Mouse (Mus musculus) lung, postnatal 0 days (tissue): ENCODE results near the gene Phf10. TPM values are rescaled to one million over a fixed set of nuclear protein-coding genes. Genes with fewer than 3 reads are reported as not detected.
A peak's percentile ranks its signal among the peaks of the same experiment; 100 is the strongest.
"Not testable (repeated sequence)": the region's sequence is repeated elsewhere in the genome, so short reads cannot be mapped to it uniquely, and the experiment has no call there.

ENCODE experiments used
- ATAC-seq: fragments of 200-750 bp; cut with Nextera tagmentation; 2 replicates; pipeline ENCODE4 v1.8.0; 2017; ENCODE audit warnings: moderate library complexity
- DNase-seq: peaks from one replicate; pipeline ENCODE4 v3.0.0-alpha.2; 2016; ENCODE audit warnings: low spot score
- H3K27ac ChIP-seq: fragments of 300-500 bp; sonication (generic); 2 replicates; pipeline ENCODE4 v1.5.1; 2014; ENCODE audit warnings: antibody characterized with exemption, mild to moderate bottlenecking, low read length, mixed read lengths
- H3K27me3 ChIP-seq: fragments of 300-500 bp; sonication (generic); replicated peaks from 2 replicates; pipeline ENCODE4 v1.6.1; 2014; ENCODE audit warnings: low read length, mixed read lengths; ENCODE audit not compliant: insufficient read depth
- H3K36me3 ChIP-seq: fragments of 300-500 bp; sonication (generic); 2 replicates; pipeline ENCODE4 v1.6.1; 2014; ENCODE audit warnings: low read length, mixed read lengths; ENCODE audit not compliant: insufficient read depth
- H3K4me1 ChIP-seq: fragments of 300-500 bp; sonication (generic); 2 replicates; pipeline ENCODE4 v1.6.1; 2014; ENCODE audit warnings: antibody characterized with exemption, low read depth, low read length, mixed read lengths; ENCODE audit not compliant: insufficient read depth
- H3K4me2 ChIP-seq: fragments of 300-500 bp; sonication (generic); replicated peaks from 2 replicates; pipeline ENCODE4 v1.6.1; 2014; ENCODE audit warnings: low read depth, mild to moderate bottlenecking, low read length, moderate library complexity, mixed read lengths
- H3K4me3 ChIP-seq: fragments of 300-500 bp; sonication (generic); 2 replicates; pipeline ENCODE4 v1.5.1; 2014; ENCODE audit warnings: low read depth, low read length
- H3K9ac ChIP-seq: fragments of 300-500 bp; sonication (generic); replicated peaks from 2 replicates; pipeline ENCODE4 v1.6.1; 2014; ENCODE audit warnings: low read depth, mild to moderate bottlenecking
- H3K9me3 ChIP-seq: fragments of 300-500 bp; sonication (generic); 2 replicates; pipeline ENCODE4 v1.6.1; 2016; ENCODE audit warnings: low read length, mixed read lengths
- CTCF ChIP-seq: IDR thresholded peaks from 2 replicates; pipeline ENCODE4 v1.5.1; 2016; ENCODE audit warnings: antibody characterized with exemption, mild to moderate bottlenecking
- EP300 ChIP-seq: IDR thresholded peaks from 2 replicates; pipeline ENCODE4 v1.6.1; 2016; ENCODE audit warnings: antibody characterized with exemption, mild to moderate bottlenecking, control low read depth
- WGBS: fragments of 180-500 bp; shearing (Covaris S2); extraction: QIAGEN DNeasy Blood & Tissue Kit; methylation state at CpG from one replicate; pipeline ENCODE4 v1.1.7; 2014; 5-methylcytosine and 5-hydroxymethylcytosine counted together
- polyA plus RNA-seq: library from polyadenylated mRNA; unstranded; fragments of >200 nt; fragmentation: Nextera tagmentation; extraction: Ambion mirVana; gene quantifications from 2 replicates; pipeline ENCODE4 v1.2.1, GENCODE M21; 2015

Gene Phf10
- polyA plus RNA-seq, 1 experiment from 2014 or later = 32.5 TPM

- not testable (repeated sequence) for H3K27me3 ChIP-seq, H3K9ac ChIP-seq, H3K4me1 ChIP-seq, H3K4me2 ChIP-seq, DNase-seq, H3K36me3 ChIP-seq, H3K9me3 ChIP-seq, H3K27ac ChIP-seq, H3K4me3 ChIP-seq
- ATAC-seq = peak; percentile 99
- no CpG with 5 or more reads among the region's 60 CpGs for WGBS
Measured at GRCm38 (mm10) chr17:14978362-14979038, 17.4 kb upstream of the Phf10 start, which contains the start of the genes 9030025P20Rik and Gm3417. 9030025P20Rik (plus strand) TSS chr17:14978468. Gm3417 (minus strand) TSS chr17:14978790.

GRCm38 (mm10) chr17:14977718-14978361 lies 16.8 kb upstream of the Phf10 start:
- under 1% methylated on average over 4 of the region's 7 CpGs for WGBS
- not testable (repeated sequence) for DNase-seq, H3K4me1 ChIP-seq, H3K27ac ChIP-seq, H3K4me3 ChIP-seq, ATAC-seq, H3K9ac ChIP-seq, H3K27me3 ChIP-seq, H3K9me3 ChIP-seq, H3K36me3 ChIP-seq, H3K4me2 ChIP-seq

GRCm38 (mm10) chr17:14968373-14968913 lies 7.4 kb upstream of the Phf10 start:
- H3K27me3 ChIP-seq, DNase-seq, H3K9me3 ChIP-seq, ATAC-seq, H3K4me3 ChIP-seq, H3K4me2 ChIP-seq, H3K9ac ChIP-seq, H3K27ac ChIP-seq, H3K4me1 ChIP-seq, H3K36me3 ChIP-seq: not testable (repeated sequence)
- WGBS = no CpG with 5 or more reads among the region's 6 CpGs

GRCm38 (mm10) chr17:14961557-14962154 lies 583 bp upstream of the Phf10 start:
- H3K4me3 ChIP-seq, H3K27me3 ChIP-seq, H3K4me2 ChIP-seq, H3K36me3 ChIP-seq, DNase-seq, H3K4me1 ChIP-seq, H3K27ac ChIP-seq, H3K9ac ChIP-seq, H3K9me3 ChIP-seq: not testable (repeated sequence)
- WGBS = no CpG with 5 or more reads among the region's 44 CpGs
- peak; percentile 77 for ATAC-seq

GRCm38 (mm10) chr17:14960520-14960919 lies 553 bp downstream of the Phf10 start:
- 0% methylated on average over 15 of the region's 23 CpGs for WGBS
- ATAC-seq = peak; percentile 11
- TF ChIP-seq EP300 = no peak
- Histone ChIP-seq H3K9me3 (no peaks in the 10 kb centered on the region), H3K4me2 (peak overlapping the region; percentile 80), H3K4me1 (peaks cover 2% of the 10 kb centered on the region; the same call in 1 of the 2 replicates), H3K27ac (peak overlapping the region; percentile 77; the same call in 1 of the 2 replicates), H3K36me3 (no peaks in the 10 kb centered on the region), H3K4me3 (peak overlapping the region; percentile 63), H3K9ac (peak overlapping the region; percentile 57), H3K27me3 (no peaks in the 10 kb centered on the region)
- no peak for DNase-seq

- Histone ChIP-seq H3K9me3 (no peaks in the 10 kb centered on the region), H3K36me3 (no peaks in the 10 kb centered on the region), H3K27me3 (no peaks in the 10 kb centered on the region), H3K27ac (no peak overlapping the region), H3K4me3 (no peak overlapping the region), H3K4me2 (peak overlapping the region; percentile 80), H3K4me1 (peaks cover 2% of the 10 kb centered on the region; the same call in 1 of the 2 replicates), H3K9ac (no peak overlapping the region)
- WGBS = 22% methylated on average over 3 of the region's 3 CpGs
- DNase-seq = peak; percentile 25
- no peak for ATAC-seq
- TF ChIP-seq EP300 (no peak), CTCF (no peak)
Measured at GRCm38 (mm10) chr17:14959979-14960378, 1.1 kb downstream of the Phf10 start.
